In genomic region chr4:88218286-88218685, GRCm38 (mm10) we compare ENCODE assay signal across 14 mouse cellular contexts.
"Had no signal": no experiment of that assay in that cellular context is flagged by ENCODE, and none has a peak within 500 bp of the region (broad histone marks: within the 10 kb centered on the region; RNA-seq: fewer than 3 reads in every experiment).

No protein-coding gene starts in this region.

- DNase-seq: kidney, adult 11 months; kidney, adult 8-10 months; kidney, postnatal 10 days; kidney, postnatal 36 days; layer of hippocampus, postnatal 36 days; liver, embryonic 13.5 days; lung, adult 2 months; midbrain, embryonic 14.5 days; right cerebral cortex, adult 18-20 months; right cerebral cortex, postnatal 14 days; right cerebral cortex, postnatal 4 days; thymus, adult 2 months; thymus, postnatal 14 days; thymus, postnatal 4 days had no signal
